Mouse (Mus musculus) CH12.LX (cell line): ENCODE results near the gene Sox1. TPM values are rescaled to one million over a fixed set of nuclear protein-coding genes. Genes with fewer than 3 reads are reported as not detected.

Experiments
- DNase-seq: peaks from one replicate; pipeline ENCODE4 v3.0.0-alpha.2; 2013; ENCODE audit errors: extremely low read depth
- H3K27ac ChIP-seq: 2 replicates; pipeline ENCODE4 v1.5.1; 2012; ENCODE audit warnings: low read depth, mild to moderate bottlenecking, control low read depth, moderate library complexity; ENCODE audit not compliant: insufficient read depth
- H3K27me3 ChIP-seq: replicated peaks from 2 replicates; pipeline ENCODE3; 2012; ENCODE audit warnings: inconsistent platforms
- H3K36me3 ChIP-seq, 2 experiments: replicated peaks in 1 of 2; 2 replicates each; pipeline versions ENCODE3 to v1.6.1; 2012; ENCODE audit warnings: inconsistent platforms in 1 of 2, low read length in 1 of 2, mild to moderate bottlenecking in 1 of 2, mixed read lengths in 1 of 2, moderate library complexity in 1 of 2; ENCODE audit not compliant: control insufficient read depth in 1 of 2, insufficient read depth in 1 of 2
- H3K4me1 ChIP-seq, 2 experiments: 2 replicates each; pipeline ENCODE4 v1.6.1; 2012; ENCODE audit warnings: inconsistent platforms in 1 of 2, moderate library complexity in 1 of 2; ENCODE audit not compliant: insufficient read depth in 2 of 2, control insufficient read depth in 1 of 2
- H3K4me2 ChIP-seq: 2 replicates; pipeline ENCODE4 v1.6.1; 2012; ENCODE audit warnings: low read depth, mild to moderate bottlenecking, control low read depth; ENCODE audit not compliant: poor library complexity, insufficient read depth, severe bottlenecking
- H3K4me3 ChIP-seq, 3 experiments: fragments of 150-350 bp in 1 of 3; sonication (generic) in 1 of 3; replicated peaks in 1 of 3; 2 replicates each; pipeline versions ENCODE3 to v1.5.1; 2011 to 2012; ENCODE audit warnings: low read depth in 2 of 3, low read length in 2 of 3, mild to moderate bottlenecking in 2 of 3, moderate library complexity in 2 of 3, control low read depth in 1 of 3, improper control_type of control experiment in 1 of 3, inconsistent platforms in 1 of 3, mixed read lengths in 1 of 3; ENCODE audit not compliant: poor library complexity in 1 of 3
- H3K79me2 ChIP-seq: replicated peaks from 2 replicates; pipeline ENCODE4 v1.6.1; 2012; ENCODE audit warnings: mild to moderate bottlenecking, moderate library complexity; ENCODE audit not compliant: control insufficient read depth, poor library complexity, insufficient read depth, severe bottlenecking; ENCODE audit errors: extremely low read depth
- H3K9ac ChIP-seq: 2 replicates; pipeline ENCODE4 v1.6.1; 2012; ENCODE audit warnings: low read depth, mild to moderate bottlenecking, control low read depth, moderate library complexity; ENCODE audit not compliant: insufficient read depth
- H3K9me3 ChIP-seq: replicated peaks from 2 replicates; pipeline ENCODE3; 2012; ENCODE audit warnings: low read length, inconsistent platforms, mixed read lengths
- BHLHE40 ChIP-seq: IDR thresholded peaks from 2 replicates; pipeline ENCODE4 v1.6.1; 2011; ENCODE audit warnings: mild to moderate bottlenecking, low read depth, low read length, improper control_type of control experiment
- CTCF ChIP-seq, 2 experiments: IDR thresholded peaks in 1 of 2; conservative IDR thresholded peaks in 1 of 2; 2 replicates each; pipeline ENCODE4 v1.5.1; 2011 to 2012; ENCODE audit warnings: low read depth in 2 of 2, low read length in 2 of 2, improper control_type of control experiment in 1 of 2, inconsistent platforms in 1 of 2, mild to moderate bottlenecking in 1 of 2, moderate library complexity in 1 of 2
- E2F4 ChIP-seq: IDR thresholded peaks from 2 replicates; pipeline ENCODE4 v1.6.1; 2011; ENCODE audit warnings: low read depth, low read length, improper control_type of control experiment; ENCODE audit not compliant: insufficient replicate concordance
- GABPA ChIP-seq: IDR thresholded peaks from 2 replicates; pipeline ENCODE4 v1.6.1; 2012; ENCODE audit warnings: low read depth, low read length, improper control_type of control experiment, inconsistent platforms; ENCODE audit not compliant: insufficient replicate concordance
- IRF4 ChIP-seq: IDR thresholded peaks from 2 replicates; pipeline ENCODE4 v1.6.1; 2014; ENCODE audit warnings: low read depth, mild to moderate bottlenecking, inconsistent platforms, low read length, improper control_type of control experiment
- JUND ChIP-seq: conservative IDR thresholded peaks from 2 replicates; pipeline ENCODE4 v1.6.1; 2011; ENCODE audit warnings: low read depth, low read length, improper control_type of control experiment
- MAZ ChIP-seq: IDR thresholded peaks from 2 replicates; pipeline ENCODE4 v1.6.1; 2012; ENCODE audit warnings: low read depth, mild to moderate bottlenecking, inconsistent platforms, low read length, improper control_type of control experiment, moderate library complexity
- MEF2A ChIP-seq: IDR thresholded peaks from 2 replicates; pipeline ENCODE4 v1.6.1; 2014; ENCODE audit warnings: low read depth, mild to moderate bottlenecking, inconsistent platforms, low read length, improper control_type of control experiment, borderline replicate concordance
- MXI1 ChIP-seq: IDR thresholded peaks from 2 replicates; pipeline ENCODE4 v1.6.1; 2011; ENCODE audit warnings: mild to moderate bottlenecking, low read depth, low read length, improper control_type of control experiment
- MYC ChIP-seq: IDR thresholded peaks from 2 replicates; pipeline ENCODE4 v1.6.1; 2011; ENCODE audit warnings: low read depth, mild to moderate bottlenecking, improper control_type of control experiment, low read length
- NRF1 ChIP-seq: IDR thresholded peaks from 2 replicates; pipeline ENCODE4 v1.6.1; 2014; ENCODE audit warnings: low read depth, mild to moderate bottlenecking, inconsistent platforms, low read length, improper control_type of control experiment, moderate library complexity
- PAX5 ChIP-seq: IDR thresholded peaks from 2 replicates; pipeline ENCODE4 v1.6.1; 2012; ENCODE audit warnings: low read length, inconsistent platforms, mixed read lengths
- RCOR1 ChIP-seq: conservative IDR thresholded peaks from 2 replicates; pipeline ENCODE4 v1.6.1; 2012; ENCODE audit warnings: low read depth, mild to moderate bottlenecking, inconsistent platforms, low read length, improper control_type of control experiment
- TBP ChIP-seq: conservative IDR thresholded peaks from 2 replicates; pipeline ENCODE4 v1.6.1; 2011; ENCODE audit warnings: low read depth, low read length, improper control_type of control experiment
- TCF12 ChIP-seq: IDR thresholded peaks from 2 replicates; pipeline ENCODE4 v1.6.1; 2014; ENCODE audit warnings: low read depth, mild to moderate bottlenecking, inconsistent platforms, low read length, improper control_type of control experiment
- UBTF ChIP-seq: IDR thresholded peaks from 2 replicates; pipeline ENCODE4 v1.6.1; 2012; ENCODE audit warnings: low read depth, mild to moderate bottlenecking, inconsistent platforms, low read length, improper control_type of control experiment, moderate library complexity
- USF1 ChIP-seq: IDR thresholded peaks from 2 replicates; pipeline ENCODE4 v1.6.1; 2014; ENCODE audit warnings: low read depth, mild to moderate bottlenecking, inconsistent platforms, low read length, improper control_type of control experiment
- dilution Hi-C: fragments of 300-500 bp; cut with MboI; formaldehyde crosslinking; loops from 2 replicates; pipeline ENCODE4 v1.14.3; 2020; ENCODE audit warnings: low sequenced_read_pairs; ENCODE audit not compliant: extremely low pct_unique_long_range_greater_than_20kb, extremely low pct_ligation_motif_present
- in situ Hi-C: fragments of 300-500 bp; cut with MboI; formaldehyde crosslinking; loops from 3 replicates; pipeline ENCODE4 v1.14.3; 2019; ENCODE audit warnings: low sequenced_read_pairs, low pct_ligation_motif_present, low pct_unique_long_range_greater_than_20kb, mixed read lengths
- polyA plus RNA-seq: library from polyadenylated mRNA; unstranded; fragments of >175 nt; gene quantifications from 2 replicates; pipeline ENCODE4 v1.2.1, GENCODE M21; 2012; ENCODE audit warnings: low read depth; ENCODE audit not compliant: insufficient read length
- total RNA-seq, 2 experiments: library from RNA; depleted of rRNA; stranded (reverse); fragments of 300-350 nt in 1 of 2; fragments of >200 nt in 1 of 2; gene quantifications; 2 replicates each; pipeline ENCODE4 v1.2.3; 2012 to 2014

The Sox1 gene
- total and polyA plus RNA-seq, 3 experiments, result not detected

GRCm38 (mm10) chr8:12420537-12420936 is 25.4 kb downstream of the Sox1 start:
- Histone ChIP-seq H3K79me2 (no peaks in the 10 kb centered on the region), H3K27me3 (peaks cover 47% of the 10 kb centered on the region), H3K4me2 (no peak overlapping the region), H3K36me3 (no peaks in the 10 kb centered on the region), H3K9ac (no peak overlapping the region), H3K9me3 (no peaks in the 10 kb centered on the region), H3K4me3 (no peak overlapping the region), H3K4me1 (no peaks in the 10 kb centered on the region), H3K27ac (no peak overlapping the region)
- in situ Hi-C loops (no loop called here), dilution Hi-C loops (no loop called here)
- DNase-seq, result peak; percentile 19
- no peak for TF ChIP-seq PAX5
- TF ChIP-seq UBTF, result no peak
- no peak for TF ChIP-seq IRF4
- TF ChIP-seq RCOR1, result no peak
- no peak for TF ChIP-seq TCF12

- no peak for DNase-seq
- H3K4me1 ChIP-seq, result no peaks in the 10 kb centered on the region
- no peaks in the 10 kb centered on the region for H3K36me3 ChIP-seq
- no peak overlapping the region for H3K4me3 ChIP-seq
- TF ChIP-seq USF1 (no peak), CTCF (conservative IDR thresholded peaks at IDR 0.05 in 1 of 2, IDR thresholded peaks at IDR 0.05 in 1 of 2; ENCODE audit: low read depth in 2 of 2, low read length in 2 of 2) (no peak), GABPA (no peak), IRF4 (no peak), MYC (no peak), TBP (no peak), MAZ (no peak), JUND (no peak), RCOR1 (no peak), MXI1 (no peak), MEF2A (no peak)
- no peaks in the 10 kb centered on the region for H3K79me2 ChIP-seq
- H3K27ac ChIP-seq, result no peak overlapping the region
- H3K9me3 ChIP-seq, result no peaks in the 10 kb centered on the region
- H3K9ac ChIP-seq, result no peak overlapping the region
- in situ Hi-C loops (no loop called here), dilution Hi-C loops (no loop called here)
- no peak overlapping the region for H3K4me2 ChIP-seq
- H3K27me3 ChIP-seq, result peaks cover 62% of the 10 kb centered on the region
These were observed 30.8 kb downstream of the Sox1 start for GRCm38 (mm10) chr8:12425906-12426305.

GRCm38 (mm10) chr8:12427346-12427745 is 32.3 kb downstream of the Sox1 start:
- Histone ChIP-seq H3K9me3 (no peaks in the 10 kb centered on the region), H3K27ac (no peak overlapping the region), H3K36me3 (no peaks in the 10 kb centered on the region), H3K4me3 (no peak overlapping the region), H3K9ac (no peak overlapping the region), H3K4me1 (no peaks in the 10 kb centered on the region), H3K79me2 (no peaks in the 10 kb centered on the region), H3K27me3 (peaks cover 72% of the 10 kb centered on the region), H3K4me2 (no peak overlapping the region)
- dilution Hi-C loops, result no loop called here
- in situ Hi-C loops, result no loop called here
- no peak for TF ChIP-seq MYC
- TF ChIP-seq BHLHE40, result no peak
- no peak for TF ChIP-seq NRF1
- TF ChIP-seq E2F4, result no peak
- no peak for TF ChIP-seq IRF4
- TF ChIP-seq GABPA, result no peak
- DNase-seq, result no peak
